Mouse (Mus musculus) forebrain, embryonic 10.5 days (tissue): Measurements from ENCODE around the gene Ptprn2. TPM values are rescaled to one million over a fixed set of nuclear protein-coding genes. Genes with fewer than 3 reads are reported as not detected.
"Not testable (repeated sequence)": the region's sequence is repeated elsewhere in the genome, so short reads cannot be mapped to it uniquely, and the experiment has no call there.

Experiments
- DNase-seq: peaks from one replicate; pipeline ENCODE4 v3.0.0-alpha.2; 2017; ENCODE audit warnings: low spot score; ENCODE audit errors: extremely low spot score
- H3K27ac ChIP-seq: fragments of 300-500 bp; sonication (generic); 2 replicates; pipeline ENCODE4 v1.5.1; 2016; ENCODE audit warnings: mild to moderate bottlenecking
- H3K27me3 ChIP-seq: fragments of 300-500 bp; sonication (generic); 2 replicates; pipeline ENCODE4 v1.6.1; 2016; ENCODE audit warnings: mild to moderate bottlenecking; ENCODE audit not compliant: poor library complexity, severe bottlenecking
- H3K36me3 ChIP-seq: fragments of 300-500 bp; sonication (generic); replicated peaks from 2 replicates; pipeline ENCODE4 v1.6.1; 2016; ENCODE audit warnings: mild to moderate bottlenecking, moderate library complexity
- H3K4me1 ChIP-seq: fragments of 300-500 bp; sonication (generic); 2 replicates; pipeline ENCODE4 v1.6.1; 2016
- H3K4me3 ChIP-seq: fragments of 300-500 bp; sonication (generic); 2 replicates; pipeline ENCODE4 v1.5.1; 2016; ENCODE audit warnings: mild to moderate bottlenecking, moderate library complexity
- H3K9me3 ChIP-seq: fragments of 300-500 bp; sonication (generic); 2 replicates; pipeline ENCODE4 v1.6.1; 2016; ENCODE audit warnings: mild to moderate bottlenecking, moderate library complexity
- WGBS: fragments of 180-500 bp; shearing (Covaris S2); methylation state at CpG from one replicate; pipeline ENCODE4 v1.1.7; 2016; 5-methylcytosine and 5-hydroxymethylcytosine counted together
- polyA plus RNA-seq: library from polyadenylated mRNA; unstranded; fragments of >200 nt; fragmentation: Nextera tagmentation; extraction: Ambion mirVana; gene quantifications from 2 replicates; pipeline ENCODE4 v1.2.1, GENCODE M21; 2016

The Ptprn2 gene
- polyA plus RNA-seq, 1 experiment from 2014 or later = 4.8 TPM

DNA sequence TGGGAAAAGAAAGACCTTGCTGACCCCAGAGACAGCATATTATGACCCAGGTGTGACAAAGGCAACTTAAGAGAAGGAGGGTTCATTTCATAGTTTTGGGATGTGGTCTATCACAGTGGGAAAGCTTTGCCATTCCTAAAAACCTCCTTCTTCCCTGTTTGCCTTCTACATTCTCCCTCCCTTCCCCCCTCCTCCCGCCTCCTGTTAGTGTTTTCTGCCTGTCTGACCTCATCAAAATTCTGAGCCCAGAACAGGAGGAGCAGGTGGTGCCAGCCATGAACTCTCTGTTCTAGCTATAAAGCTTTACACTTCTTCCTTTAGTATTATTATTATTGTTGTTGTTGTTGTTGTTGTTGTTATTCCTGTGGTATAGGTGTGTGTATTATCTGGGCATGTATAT, 3.6 kb upstream of the Ptprn2 start:
- no peak for DNase-seq
- no peak overlapping the region for H3K4me3 ChIP-seq
- peaks cover 13% of the 10 kb centered on the region for H3K27me3 ChIP-seq
- WGBS = 92% methylated on average over 1 of the region's 1 CpGs
- no peak overlapping the region for H3K27ac ChIP-seq
- no peaks in the 10 kb centered on the region for H3K36me3 ChIP-seq
- no peaks in the 10 kb centered on the region for H3K9me3 ChIP-seq
- peaks cover 18% of the 10 kb centered on the region for H3K4me1 ChIP-seq

DNA sequence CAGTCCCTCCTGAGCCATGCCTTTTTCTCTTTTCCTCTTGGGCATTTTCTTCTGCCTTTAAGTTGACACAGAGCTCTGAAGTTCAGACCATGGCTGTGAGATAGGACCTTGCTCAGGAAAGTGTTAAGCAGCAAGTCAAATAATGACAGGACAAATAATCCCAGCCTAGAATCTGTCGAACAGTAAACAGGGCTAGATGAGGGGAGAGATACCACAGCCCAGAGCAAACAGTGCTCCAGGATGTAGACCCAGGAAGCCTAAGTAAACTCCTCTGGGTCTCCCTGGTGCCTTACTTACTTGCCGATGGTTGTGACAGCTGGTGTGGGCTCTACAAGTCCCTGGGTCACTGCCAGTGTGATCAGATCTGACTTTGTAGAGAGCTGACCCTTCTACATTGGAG, 1.9 kb upstream of the Ptprn2 start:
- Histone ChIP-seq H3K36me3 (no peaks in the 10 kb centered on the region), H3K27ac (no peak overlapping the region), H3K4me3 (no peak overlapping the region), H3K4me1 (peaks cover 18% of the 10 kb centered on the region), H3K9me3 (no peaks in the 10 kb centered on the region), H3K27me3 (peaks cover 27% of the 10 kb centered on the region)
- DNase-seq = no peak
- 79% methylated on average over 2 of the region's 2 CpGs for WGBS

DNA sequence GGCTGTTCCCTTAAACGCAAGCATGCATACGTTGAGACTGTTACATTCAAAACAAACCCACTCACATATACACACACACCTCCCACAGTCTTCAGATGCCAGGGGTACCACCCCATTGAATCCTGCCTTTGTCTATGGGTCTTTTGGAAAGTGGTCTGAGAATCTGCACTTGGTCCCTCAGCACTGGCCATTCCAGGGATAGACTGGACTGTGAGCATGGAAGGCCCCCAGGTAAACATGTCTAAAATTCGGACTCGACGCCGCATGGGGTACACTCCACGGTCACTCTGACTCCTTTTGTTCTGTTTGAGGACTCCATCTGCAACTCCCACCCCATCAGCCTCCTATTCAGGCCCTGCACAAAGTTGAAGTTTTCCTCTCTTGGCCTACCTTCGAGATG, 529 bp upstream of the Ptprn2 start:
- peaks cover 27% of the 10 kb centered on the region for H3K27me3 ChIP-seq
- peak overlapping the region; percentile 63 for H3K4me3 ChIP-seq
- WGBS = 79% methylated on average over 8 of the region's 8 CpGs
- no peaks in the 10 kb centered on the region for H3K9me3 ChIP-seq
- H3K4me1 ChIP-seq = peaks cover 18% of the 10 kb centered on the region
- H3K27ac ChIP-seq = no peak overlapping the region
- DNase-seq = no peak
- no peaks in the 10 kb centered on the region for H3K36me3 ChIP-seq

DNA sequence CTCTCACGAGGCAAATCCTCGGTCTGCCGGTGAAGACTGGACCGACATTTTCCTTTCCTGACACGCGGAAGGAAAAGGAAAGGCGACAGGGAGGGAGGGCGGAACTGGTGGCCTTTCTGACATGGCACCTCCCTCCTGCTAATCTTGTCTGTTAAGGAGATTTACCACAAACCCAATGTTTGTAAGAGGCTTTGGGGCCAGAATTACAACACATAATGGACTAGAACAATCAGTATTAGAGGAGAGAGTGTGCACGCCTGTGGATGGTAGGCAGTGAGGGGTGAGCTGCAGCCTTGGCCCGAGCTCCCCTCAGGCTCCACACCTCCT, 847 bp downstream of the Ptprn2 start:
- WGBS = 4% methylated on average over 10 of the region's 10 CpGs
- Histone ChIP-seq H3K27ac (no peak overlapping the region), H3K9me3 (no peaks in the 10 kb centered on the region), H3K4me1 (peaks cover 18% of the 10 kb centered on the region), H3K4me3 (peak overlapping the region; percentile 63), H3K36me3 (no peaks in the 10 kb centered on the region), H3K27me3 (peaks cover 27% of the 10 kb centered on the region)
- no peak for DNase-seq

DNA sequence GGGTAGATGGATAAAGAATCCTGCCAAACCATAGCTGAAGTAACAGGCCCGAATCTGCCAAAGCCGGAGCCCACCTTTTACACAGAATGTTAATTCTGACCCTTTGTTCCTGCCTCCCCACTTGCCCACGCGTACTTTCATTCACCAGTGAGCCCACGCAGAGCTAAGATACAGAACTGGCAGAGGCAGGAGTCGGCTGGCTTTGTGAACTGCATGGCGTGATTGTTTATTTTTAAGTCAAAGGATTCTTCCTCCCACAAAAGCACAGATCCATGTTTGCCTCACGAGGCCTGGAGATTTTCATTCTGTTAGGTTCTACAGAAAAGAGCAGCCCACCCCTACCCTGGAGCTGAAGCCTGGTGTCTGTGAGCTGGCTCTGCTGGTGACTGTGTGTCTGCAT, 3.3 kb downstream of the Ptprn2 start:
- no peak overlapping the region for H3K27ac ChIP-seq
- 81% methylated on average over 8 of the region's 8 CpGs for WGBS
- peaks cover 18% of the 10 kb centered on the region for H3K4me1 ChIP-seq
- DNase-seq = no peak
- no peaks in the 10 kb centered on the region for H3K36me3 ChIP-seq
- peaks cover 27% of the 10 kb centered on the region for H3K27me3 ChIP-seq
- no peak overlapping the region for H3K4me3 ChIP-seq
- H3K9me3 ChIP-seq = no peaks in the 10 kb centered on the region

DNA sequence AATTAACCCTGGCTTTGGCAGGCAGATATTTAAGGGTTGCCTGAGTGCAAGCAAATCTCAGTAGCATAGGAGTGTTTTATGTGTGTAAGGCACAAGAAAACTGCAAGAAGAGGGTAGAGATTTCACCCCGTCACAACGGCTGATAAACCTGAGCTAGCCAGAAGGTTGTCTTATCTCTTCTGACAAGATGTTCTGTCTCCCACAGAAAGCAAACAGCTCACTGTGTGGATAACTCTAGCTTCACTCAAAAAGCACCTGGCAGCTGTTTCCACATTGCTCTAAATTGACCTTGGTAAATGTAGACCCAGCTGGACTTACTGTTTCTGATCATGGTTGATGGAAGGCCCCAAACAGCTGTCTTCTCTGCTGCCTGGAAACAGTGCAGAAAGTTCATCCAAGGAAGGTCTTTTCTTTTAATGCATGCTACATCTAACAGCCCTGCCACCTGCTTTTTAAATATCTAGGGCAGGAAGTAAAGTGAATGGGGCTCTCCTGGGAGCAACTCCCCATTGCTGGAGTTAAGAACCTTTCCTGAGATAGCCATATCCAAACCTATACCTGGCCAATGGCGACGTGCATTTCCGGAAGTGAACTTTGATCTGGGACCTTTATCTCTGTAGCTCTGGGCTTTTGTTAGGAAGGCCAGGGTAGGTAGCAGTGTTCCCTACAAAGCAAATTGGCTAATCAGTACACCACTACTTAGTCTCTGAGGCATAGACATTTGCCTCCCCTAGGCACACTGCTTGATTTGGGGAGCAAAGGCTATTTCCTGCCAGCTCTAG, 5.2 kb downstream of the Ptprn2 start:
- Histone ChIP-seq H3K4me1 (peaks cover 11% of the 10 kb centered on the region), H3K27me3 (peaks cover 26% of the 10 kb centered on the region), H3K9me3 (no peaks in the 10 kb centered on the region), H3K36me3 (no peaks in the 10 kb centered on the region), H3K4me3 (no peak overlapping the region), H3K27ac (no peak overlapping the region)
- WGBS = 96% methylated on average over 5 of the region's 5 CpGs
- no peak for DNase-seq

DNA sequence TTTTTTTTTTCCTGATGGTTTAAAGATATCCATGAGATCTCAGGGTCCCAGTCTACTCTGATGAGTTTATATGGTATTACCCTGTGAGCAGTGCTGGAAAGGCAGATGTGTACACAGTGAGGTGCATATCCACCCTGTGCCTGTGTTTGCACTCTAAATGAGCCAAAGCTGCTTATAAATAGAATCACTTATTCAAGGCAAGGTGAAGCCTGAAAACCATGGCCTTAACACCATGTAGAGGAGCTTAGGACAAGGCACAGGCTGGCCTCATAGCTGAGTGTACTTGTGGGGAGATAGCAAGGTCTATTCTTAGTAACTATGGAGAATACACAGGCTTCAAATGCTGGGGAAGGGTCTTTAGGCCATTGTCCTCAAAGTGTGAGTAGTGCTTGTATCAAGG, 13.1 kb downstream of the Ptprn2 start:
- no peaks in the 10 kb centered on the region for H3K9me3 ChIP-seq
- H3K4me1 ChIP-seq = no peaks in the 10 kb centered on the region
- DNase-seq = no peak
- H3K27me3 ChIP-seq = no peaks in the 10 kb centered on the region
- no peak overlapping the region for H3K4me3 ChIP-seq
- no peak overlapping the region for H3K27ac ChIP-seq
- no peaks in the 10 kb centered on the region for H3K36me3 ChIP-seq

DNA sequence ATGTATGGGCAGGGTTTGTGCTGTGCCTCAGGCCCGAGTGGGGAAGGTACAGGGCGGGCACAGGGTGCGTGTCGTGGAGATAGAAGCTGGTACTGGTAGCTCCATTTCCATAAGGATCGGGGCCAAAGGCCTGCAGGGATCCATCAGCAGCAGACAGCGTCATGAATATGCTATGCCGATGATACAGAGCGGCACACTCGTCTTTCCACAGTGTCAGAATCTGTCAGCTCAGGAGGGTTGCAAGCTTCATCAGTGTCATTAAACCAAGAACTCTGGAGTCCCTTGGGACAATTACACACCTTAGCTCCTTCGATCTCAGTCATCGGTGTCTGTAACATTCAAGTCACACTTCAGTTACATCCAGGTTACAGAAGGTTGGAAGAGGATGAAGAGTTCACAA, 15.1 kb downstream of the Ptprn2 start:
- no peaks in the 10 kb centered on the region for H3K4me1 ChIP-seq
- H3K27ac ChIP-seq = no peak overlapping the region
- H3K9me3 ChIP-seq = no peaks in the 10 kb centered on the region
- H3K36me3 ChIP-seq = no peaks in the 10 kb centered on the region
- H3K27me3 ChIP-seq = no peaks in the 10 kb centered on the region
- no peak overlapping the region for H3K4me3 ChIP-seq
- no peak for DNase-seq
- 92% methylated on average over 11 of the region's 11 CpGs for WGBS

DNA sequence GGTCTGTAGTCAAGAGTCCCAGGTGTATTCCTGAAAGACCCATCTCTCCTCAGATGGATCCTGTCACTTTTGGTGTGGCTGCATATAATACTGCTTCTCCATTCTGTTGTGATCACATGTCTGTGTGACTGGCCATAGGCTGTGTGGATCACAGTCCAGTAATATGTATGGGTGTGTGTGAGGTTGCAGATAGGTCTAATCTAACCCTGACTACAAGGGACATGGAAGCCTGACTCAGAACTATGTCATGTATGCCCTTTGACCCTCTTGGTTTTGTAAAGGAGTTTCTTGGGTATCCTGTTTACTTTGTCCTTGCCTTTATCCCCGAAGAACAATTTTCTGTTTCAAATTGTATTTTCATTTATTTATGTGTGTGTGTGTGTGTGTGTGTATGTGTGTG, 27.0 kb downstream of the Ptprn2 start:
- Histone ChIP-seq H3K4me3 (no peak overlapping the region), H3K36me3 (no peaks in the 10 kb centered on the region), H3K27ac (no peak overlapping the region), H3K9me3 (no peaks in the 10 kb centered on the region; the same call in 1 of the 2 replicates), H3K27me3 (no peaks in the 10 kb centered on the region), H3K4me1 (no peaks in the 10 kb centered on the region)
- 96% methylated on average over 1 of the region's 1 CpGs for whole genome bisulfite sequencing
- no peak for DNase-seq

DNA sequence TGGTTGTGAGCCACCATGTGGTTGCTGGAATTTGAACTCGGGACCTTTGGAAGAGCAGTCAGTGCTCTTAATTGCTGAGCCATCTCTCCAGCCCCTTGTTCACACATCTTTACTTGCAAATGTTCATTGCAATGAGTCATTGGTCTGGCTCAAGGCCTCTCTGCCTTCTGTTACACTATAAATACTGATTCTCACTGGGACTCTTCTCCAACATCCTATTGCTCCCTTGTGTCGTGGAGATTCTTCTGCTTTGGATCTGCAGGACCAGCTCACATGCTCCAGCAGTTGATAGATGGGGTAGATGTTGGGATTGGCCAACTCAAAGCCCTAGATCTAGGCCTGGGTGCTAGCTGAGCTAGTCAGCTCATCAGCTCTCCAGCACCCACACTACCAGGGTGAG, 28.3 kb downstream of the Ptprn2 start:
- not testable (repeated sequence) for H3K9me3 ChIP-seq, H3K27ac ChIP-seq, H3K36me3 ChIP-seq, H3K4me3 ChIP-seq, DNase-seq, H3K4me1 ChIP-seq, H3K27me3 ChIP-seq
- WGBS = 78% methylated on average over 2 of the region's 2 CpGs

DNA sequence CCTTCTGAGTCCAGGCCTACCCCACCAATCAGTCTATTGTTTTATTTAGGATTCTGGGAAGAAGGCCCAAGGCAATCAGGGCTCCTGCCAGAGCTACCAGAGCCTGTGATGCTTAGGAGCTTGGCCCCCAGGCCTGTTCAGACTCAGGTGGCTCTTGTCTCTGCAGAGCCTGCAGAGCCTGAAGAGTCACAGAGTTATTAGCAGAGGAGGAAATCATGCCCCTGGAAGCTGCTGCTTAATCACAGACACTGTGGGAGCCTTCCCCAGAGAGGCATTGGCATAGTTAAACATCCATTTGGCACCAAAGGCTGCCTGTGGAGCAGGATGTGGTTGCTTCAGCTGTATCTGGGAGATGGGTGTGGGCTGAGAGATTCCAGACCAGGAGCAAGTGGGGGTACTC, 30.3 kb downstream of the Ptprn2 start:
- DNase-seq = no peak
- no peaks in the 10 kb centered on the region for H3K9me3 ChIP-seq
- no peak overlapping the region for H3K27ac ChIP-seq
- H3K4me3 ChIP-seq = no peak overlapping the region
- no peaks in the 10 kb centered on the region for H3K36me3 ChIP-seq
- no peaks in the 10 kb centered on the region for H3K4me1 ChIP-seq
- no peaks in the 10 kb centered on the region for H3K27me3 ChIP-seq

DNA sequence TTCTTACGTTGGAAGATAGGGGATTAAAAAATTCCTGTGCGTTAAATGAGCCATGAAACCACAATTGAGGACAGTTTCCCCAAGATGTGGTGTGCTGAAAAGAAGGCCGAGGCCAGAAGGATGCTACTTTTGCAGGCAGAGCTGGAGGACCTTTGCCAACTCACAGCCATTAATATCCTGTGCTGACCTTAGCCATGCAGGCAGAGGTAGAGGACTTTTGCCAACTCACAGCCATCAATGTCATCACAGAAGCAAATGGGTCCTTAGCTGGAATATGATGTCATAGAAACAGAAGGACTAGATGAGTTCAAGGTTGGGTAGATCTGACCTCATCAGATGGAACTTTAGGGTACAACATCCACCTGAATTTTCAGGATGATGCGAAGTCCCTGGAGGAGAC, 43.3 kb downstream of the Ptprn2 start:
- Histone ChIP-seq H3K27ac (no peak overlapping the region), H3K4me1 (no peaks in the 10 kb centered on the region), H3K9me3 (no peaks in the 10 kb centered on the region), H3K4me3 (no peak overlapping the region), H3K27me3 (no peaks in the 10 kb centered on the region), H3K36me3 (no peaks in the 10 kb centered on the region)
- DNase-seq = no peak
- 79% methylated on average over 4 of the region's 4 CpGs for WGBS

DNA sequence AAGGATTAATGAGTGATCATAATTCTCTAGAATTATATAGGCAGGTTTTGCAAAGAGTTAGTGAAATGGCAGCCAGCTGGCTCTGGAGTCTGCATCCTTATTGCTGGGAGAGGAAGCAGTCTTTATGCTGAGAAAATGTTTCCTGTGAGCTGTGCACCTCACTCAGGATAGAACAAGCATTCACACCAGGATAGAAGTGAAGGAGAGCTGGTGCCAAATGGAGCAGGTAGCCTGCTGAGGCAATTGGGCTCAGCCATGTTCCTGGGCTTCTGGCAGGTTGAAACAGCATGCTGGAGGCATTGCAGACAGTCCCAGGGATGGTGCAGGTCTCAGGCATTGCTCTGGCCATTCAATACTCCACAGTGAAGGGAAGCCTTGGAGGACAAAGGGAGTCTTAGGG, 47.8 kb downstream of the Ptprn2 start:
- no peaks in the 10 kb centered on the region for H3K36me3 ChIP-seq
- DNase-seq = no peak
- no peak overlapping the region for H3K27ac ChIP-seq
- H3K4me1 ChIP-seq = no peaks in the 10 kb centered on the region
- H3K9me3 ChIP-seq = no peaks in the 10 kb centered on the region
- H3K4me3 ChIP-seq = no peak overlapping the region
- no peaks in the 10 kb centered on the region for H3K27me3 ChIP-seq

DNA sequence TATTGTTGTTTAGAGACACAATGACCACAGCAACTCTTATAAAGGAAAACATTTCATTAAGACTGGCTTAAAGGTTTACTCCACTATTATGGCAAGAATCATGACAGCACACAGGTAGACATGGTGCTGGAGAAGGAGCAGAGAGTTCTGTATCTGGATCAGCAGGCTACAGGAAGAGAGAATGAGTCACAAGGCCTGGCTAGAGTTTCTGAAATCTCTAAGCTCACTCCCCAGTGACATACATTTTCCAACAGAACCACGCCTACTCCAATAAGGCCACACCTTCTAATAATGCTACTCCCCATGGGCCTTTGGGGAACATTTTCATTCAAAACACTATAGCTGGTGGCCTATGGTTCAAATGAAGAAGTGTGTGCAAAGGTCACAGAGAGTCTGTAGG, 53.8 kb downstream of the Ptprn2 start:
- Histone ChIP-seq H3K4me1 (no peaks in the 10 kb centered on the region), H3K9me3 (no peaks in the 10 kb centered on the region), H3K4me3 (no peak overlapping the region), H3K27ac (no peak overlapping the region), H3K27me3 (no peaks in the 10 kb centered on the region), H3K36me3 (no peaks in the 10 kb centered on the region)
- DNase-seq = no peak
- WGBS = 93% methylated on average over 1 of the region's 1 CpGs
